Mouse (Mus musculus) heart, adult 2 months (tissue): ENCODE data around the gene Ndufs8. TPM values are rescaled to one million over a fixed set of nuclear protein-coding genes. Genes with fewer than 3 reads are reported as not detected.

Source experiments
- DNase-seq, 2 experiments: peaks; one replicate each; pipeline ENCODE4 v3.0.0; 2021
- H3K27ac ChIP-seq: fragments of 200-600 bp; 2 replicates; pipeline ENCODE4 v1.8.1; 2022
- H3K27me3 ChIP-seq: fragments of 200-500 bp; 2 replicates; pipeline ENCODE4 v1.6.1; 2012; ENCODE audit warnings: mild to moderate bottlenecking, low read length, inconsistent platforms, mixed read lengths; ENCODE audit not compliant: control insufficient read depth, insufficient read depth
- H3K36me3 ChIP-seq: fragments of 200-500 bp; 2 replicates; pipeline ENCODE4 v1.6.1; 2012; ENCODE audit warnings: low read length, inconsistent platforms; ENCODE audit not compliant: control insufficient read depth, insufficient read depth
- H3K4me1 ChIP-seq: fragments of 200-500 bp; 2 replicates; pipeline ENCODE4 v1.6.1; 2011; ENCODE audit warnings: low read length; ENCODE audit not compliant: control insufficient read depth, insufficient read depth
- H3K4me3 ChIP-seq: fragments of 200-600 bp; 2 replicates; pipeline ENCODE4 v1.8.1; 2022
- H3K79me2 ChIP-seq: fragments of 200-500 bp; replicated peaks from 2 replicates; pipeline ENCODE4 v1.6.1; 2012; ENCODE audit warnings: mild to moderate bottlenecking, inconsistent platforms, low read length, moderate library complexity, mixed read lengths; ENCODE audit not compliant: control insufficient read depth, insufficient read depth
- H3K9ac ChIP-seq: fragments of 200-500 bp; 2 replicates; pipeline ENCODE4 v1.6.1; 2012; ENCODE audit warnings: low read depth, mild to moderate bottlenecking, control low read depth, inconsistent platforms, low read length, mixed read lengths
- CTCF ChIP-seq: fragments of 200-600 bp; IDR thresholded peaks from 2 replicates; pipeline ENCODE4 v1.8.1; 2022; ENCODE audit warnings: antibody characterized with exemption, mild to moderate bottlenecking, moderate library complexity
- EP300 ChIP-seq: fragments of 200-500 bp; IDR thresholded peaks from 2 replicates; pipeline ENCODE4 v1.6.1; 2011; ENCODE audit warnings: low read depth, low read length, control low read depth; ENCODE audit not compliant: insufficient read depth
- POLR2A ChIP-seq: fragments of 200-500 bp; IDR thresholded peaks from 2 replicates; pipeline ENCODE4 v1.6.1; 2011; ENCODE audit warnings: mild to moderate bottlenecking, low read depth, low read length, control low read depth; ENCODE audit not compliant: insufficient read depth
- WGBS: fragments of 180-500 bp; shearing (Covaris S2); methylation state at CpG from one replicate; pipeline ENCODE4 v1.1.7; 2018; 5-methylcytosine and 5-hydroxymethylcytosine counted together
- intact Hi-C: fragments of 180-260 bp; cut with DNase I; formaldehyde crosslinking; loops from one replicate; pipeline ENCODE4 v1.15.1; 2025
- polyA plus RNA-seq: library from polyadenylated mRNA; depleted of rRNA; stranded (reverse); fragments of >200 nt; gene quantifications from 2 replicates; pipeline ENCODE4 v1.2.3, GENCODE M21; 2012
- total RNA-seq, 2 experiments: library from RNA; stranded (reverse); gene quantifications; 2 replicates each; pipeline ENCODE4 v1.2.3; 2021

Gene Ndufs8
- total and polyA plus RNA-seq, 3 experiments = 438 to 761 (median 511) TPM

DNA sequence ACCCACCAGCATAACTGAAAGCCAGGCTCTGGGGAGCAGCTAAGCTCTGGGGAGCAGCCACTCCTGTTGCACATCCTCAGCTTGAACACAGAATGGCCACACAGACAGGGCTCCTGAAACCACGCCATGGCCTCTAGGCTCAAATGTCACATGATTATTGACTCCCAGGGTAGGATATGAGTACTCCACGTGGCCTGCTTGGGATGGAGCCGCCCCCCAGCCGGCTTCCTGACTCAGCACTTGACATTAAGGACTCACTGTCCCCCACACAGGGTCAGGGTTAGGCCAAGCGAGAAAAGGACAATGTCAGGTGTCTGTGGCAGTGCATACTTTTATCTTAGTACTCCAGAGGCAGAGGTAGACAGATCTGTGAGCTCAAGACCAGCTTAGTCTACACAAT, 2.4 kb downstream of the Ndufs8 start:
- Histone ChIP-seq H3K36me3 (no peaks in the 10 kb centered on the region), H3K79me2 (no peaks in the 10 kb centered on the region), H3K4me3 (no peak overlapping the region), H3K9ac (no peak overlapping the region), H3K27me3 (no peaks in the 10 kb centered on the region), H3K4me1 (peaks cover 8% of the 10 kb centered on the region), H3K27ac (no peak overlapping the region)
- WGBS = 62% methylated on average over 5 of the region's 5 CpGs
- intact Hi-C loops = no loop called here
- TF ChIP-seq EP300 (no peak), CTCF (no peak), POLR2A (no peak)
- no peak for DNase-seq

- Histone ChIP-seq H3K27me3 (no peaks in the 10 kb centered on the region), H3K4me1 (peaks cover 6% of the 10 kb centered on the region), H3K27ac (peak overlapping the region; percentile 83; the same call in 1 of the 2 replicates), H3K79me2 (0 out of 2 replicates have a peak, but pooled peaks cover 1% of the 10 kb centered on the region), H3K36me3 (no peaks in the 10 kb centered on the region), H3K9ac (no peak overlapping the region), H3K4me3 (no peak overlapping the region)
- intact Hi-C loops = loop anchor here (2.0 kb wide), 1 partner anchor 55 kb away; no protein-coding TSS in a partner anchor
- TF ChIP-seq CTCF (no peak), EP300 (no peak), POLR2A (0 out of 2 replicates have a peak, but pooled peaks have one; percentile 37)
- WGBS = 57% methylated on average over 8 of the region's 8 CpGs
- no peak for DNase-seq
These were observed 4.5 kb downstream of the Ndufs8 start for GRCm38 (mm10) chr19:3907876-3908660.

DNA sequence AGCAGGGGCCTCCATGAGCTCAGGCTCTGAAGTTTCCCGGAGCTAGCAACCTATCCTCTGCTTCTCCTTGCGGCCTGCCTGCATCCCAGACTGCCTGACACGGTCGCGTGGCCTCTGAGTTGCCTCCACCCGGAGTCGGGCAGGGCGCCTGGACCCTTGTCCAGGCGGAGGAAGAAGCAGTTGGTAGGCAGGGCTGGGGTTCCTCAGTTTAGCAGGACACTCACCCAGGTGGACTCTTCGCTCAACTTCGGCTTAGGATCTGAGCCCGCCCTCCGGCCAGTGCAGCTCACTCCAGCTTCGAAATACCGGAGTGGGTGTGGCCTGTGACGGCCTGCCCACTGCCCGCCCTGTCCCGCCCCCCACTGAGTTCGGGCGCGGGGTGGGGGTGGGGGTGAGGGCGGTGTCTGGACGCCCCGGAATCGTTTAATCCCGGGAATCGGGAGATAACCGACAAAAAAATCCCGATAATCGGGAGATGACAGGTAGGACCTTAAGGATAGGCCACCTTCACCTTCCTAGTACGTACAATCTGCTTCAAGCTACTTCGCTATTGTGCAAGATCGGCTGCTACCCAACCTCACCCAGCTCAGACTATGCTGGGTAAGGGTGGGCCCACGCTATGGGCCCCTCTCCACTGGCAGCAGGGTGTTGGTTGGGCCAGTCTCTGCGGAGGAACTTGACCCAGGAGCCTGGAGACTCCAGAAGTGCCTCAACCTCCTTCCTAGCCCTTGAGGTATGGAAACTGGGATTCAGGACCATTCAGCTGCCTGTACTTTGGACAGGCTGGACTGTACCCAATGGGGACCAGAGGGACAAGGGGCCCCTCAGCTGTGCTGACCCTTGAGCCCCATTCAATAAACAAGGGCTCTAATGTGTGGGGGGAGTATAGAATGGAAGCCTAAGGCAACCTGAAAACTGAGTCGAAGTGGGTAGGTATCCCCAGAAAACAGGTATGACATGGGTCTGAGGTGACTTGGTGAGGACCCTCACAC, 5.5 kb downstream of the Ndufs8 start, which contains the start of gene Tcirg1:
Tcirg1 (minus strand) TSS at position 339 of the 992 bp plus-strand sequence.
- Histone ChIP-seq H3K27me3 (no peaks in the 10 kb centered on the region), H3K4me1 (peaks cover 6% of the 10 kb centered on the region), H3K36me3 (no peaks in the 10 kb centered on the region), H3K27ac (peak within 1 kb of the TSS; percentile 83), H3K4me3 (peak within 1 kb of the TSS; percentile 71), H3K79me2 (0 out of 2 replicates have a peak, but pooled peaks cover 1% of the 10 kb centered on the region), H3K9ac (peak within 1 kb of the TSS; percentile 71)
- peak; percentile 89 for DNase-seq
- 5% methylated on average over 36 of the region's 36 CpGs for WGBS
- TF ChIP-seq EP300 (no peak), POLR2A (peak; percentile 92)
- intact Hi-C loops = loop anchor here (2.0 kb wide), 1 partner anchor 54 kb away; no protein-coding TSS in a partner anchor

DNA sequence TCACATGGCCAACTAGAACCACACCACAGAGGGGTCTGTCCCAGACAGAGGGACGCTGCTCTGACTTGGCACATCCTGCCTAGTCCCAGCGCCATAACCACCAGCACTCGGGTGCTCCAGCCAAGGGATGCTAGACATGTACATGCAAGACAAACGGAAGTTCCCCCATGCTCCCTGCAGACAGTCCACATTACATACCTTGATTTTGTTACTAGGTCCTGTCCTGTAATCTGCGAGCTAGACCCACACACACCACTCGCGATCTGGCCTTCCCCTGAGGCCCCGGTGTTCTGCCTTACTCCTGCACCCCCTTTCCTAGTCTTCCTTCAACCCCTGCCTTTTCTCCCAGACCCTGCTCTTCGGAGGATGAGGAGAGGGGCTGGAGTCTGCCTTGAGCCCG, 6.2 kb downstream of the Ndufs8 start:
- DNase-seq = no peak
- Histone ChIP-seq H3K4me3 (peak overlapping the region; percentile 71), H3K79me2 (0 out of 2 replicates have a peak, but pooled peaks cover 1% of the 10 kb centered on the region), H3K4me1 (peaks cover 3% of the 10 kb centered on the region; the same call in 1 of the 2 replicates), H3K36me3 (no peaks in the 10 kb centered on the region), H3K27me3 (no peaks in the 10 kb centered on the region), H3K9ac (peak overlapping the region; percentile 71), H3K27ac (peak overlapping the region; percentile 83)
- intact Hi-C loops = loop anchor here (2.0 kb wide), 1 partner anchor 54 kb away; no protein-coding TSS in a partner anchor
- TF ChIP-seq EP300 = no peak
- no peak for TF ChIP-seq POLR2A
- TF ChIP-seq CTCF = no peak
- 19% methylated on average over 10 of the region's 10 CpGs for WGBS

DNA sequence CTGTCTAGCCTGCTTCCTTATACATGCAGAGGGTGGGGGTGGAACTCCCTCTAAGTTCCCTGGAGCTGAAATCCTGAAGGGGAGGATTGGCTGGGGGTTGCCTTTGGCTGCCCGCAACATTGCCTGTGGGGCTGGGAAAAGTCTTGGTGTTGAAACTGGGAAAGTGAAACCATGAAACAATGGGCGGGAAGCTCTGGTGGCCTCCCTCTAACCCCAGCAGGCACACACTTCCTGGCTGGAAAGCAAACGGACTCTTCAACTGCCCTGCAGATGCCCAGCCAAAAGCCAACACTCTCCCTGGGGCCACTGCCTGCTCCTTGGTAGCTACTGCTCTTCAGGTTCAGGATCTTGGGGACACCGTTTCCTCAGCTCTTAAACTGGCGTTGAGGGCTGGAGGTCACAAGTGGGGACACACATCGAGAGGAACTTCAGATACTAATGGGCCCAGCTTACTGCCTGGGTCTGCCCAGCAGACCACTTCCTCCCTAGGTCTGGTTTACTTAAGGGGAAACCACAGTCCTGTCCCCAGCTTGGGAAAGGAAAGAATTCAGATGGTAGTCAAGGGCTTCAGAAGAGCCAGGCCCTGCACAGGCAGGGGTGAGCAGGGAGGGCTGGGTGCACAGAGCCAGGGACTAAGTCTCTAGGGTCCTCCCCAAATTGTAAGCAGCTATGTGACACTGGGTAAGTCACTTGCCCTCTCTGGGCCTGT, 7.2 kb downstream of the Ndufs8 start:
- intact Hi-C loops = no loop called here

More for the DNA sequence above, 7.2 kb downstream of the Ndufs8 start:
- H3K79me2 ChIP-seq = 0 out of 2 replicates have a peak, but pooled peaks cover 1% of the 10 kb centered on the region
- DNase-seq = peak; percentile 68 to 74
- H3K4me3 ChIP-seq = peak overlapping the region; percentile 71
- H3K27me3 ChIP-seq = no peaks in the 10 kb centered on the region
- no peak for TF ChIP-seq CTCF
- TF ChIP-seq EP300 = no peak
- TF ChIP-seq POLR2A = peak; percentile 48
- H3K27ac ChIP-seq = peak overlapping the region; percentile 83
- H3K9ac ChIP-seq = peak overlapping the region; percentile 47
- WGBS = 39% methylated on average over 6 of the region's 6 CpGs
- no peaks in the 10 kb centered on the region for H3K36me3 ChIP-seq
- H3K4me1 ChIP-seq = peaks cover 3% of the 10 kb centered on the region; the same call in 1 of the 2 replicates
